Mouse (Mus musculus): ENCODE results near the gene Ift22.

DNA sequence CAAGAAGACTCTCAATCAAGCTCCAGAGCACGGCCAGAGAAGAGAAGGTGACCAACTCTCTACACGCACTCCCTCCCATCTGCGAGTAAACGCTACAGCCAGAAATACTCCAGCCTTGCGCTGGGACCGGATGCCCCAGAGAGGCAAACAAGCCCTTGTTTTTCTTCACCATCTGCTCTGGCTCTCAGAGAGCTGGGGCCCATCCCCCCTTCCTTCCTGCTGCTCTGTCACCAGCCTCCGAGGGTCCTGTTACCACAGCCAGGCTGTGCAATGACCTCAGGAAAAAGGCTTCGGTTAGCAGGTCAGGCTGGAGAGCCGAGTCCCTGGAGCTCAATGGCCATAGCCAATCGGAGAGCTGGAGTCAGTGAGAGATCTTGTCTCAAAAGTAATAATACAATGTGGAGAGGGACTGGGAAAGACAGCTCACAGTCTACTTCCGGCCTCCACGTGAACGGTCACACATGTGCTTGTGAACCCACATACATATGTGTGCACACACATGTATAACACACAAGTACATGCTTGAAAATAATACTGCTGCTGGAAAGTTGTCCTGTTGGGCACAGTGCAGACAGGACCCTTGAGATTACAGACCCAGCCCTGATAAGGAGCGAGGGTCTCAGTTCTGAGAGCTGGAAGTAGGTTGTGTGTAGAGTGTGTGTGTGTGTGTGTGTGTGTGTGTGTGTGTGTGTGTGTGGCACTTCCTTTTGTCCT, 43.8 kb upstream of the Ift22 start:
- TF ChIP-seq POLR2A (IDR thresholded peaks at IDR 0.05; ENCODE audit: borderline replicate concordance, extremely low read depth, low read depth, low read length) (no peak), CTCF (IDR thresholded peaks at IDR 0.05; ENCODE audit: insufficient read depth, low read length) (no peak)
